Mouse (Mus musculus): ENCODE measurements around the gene Slc13a5.

DNA sequence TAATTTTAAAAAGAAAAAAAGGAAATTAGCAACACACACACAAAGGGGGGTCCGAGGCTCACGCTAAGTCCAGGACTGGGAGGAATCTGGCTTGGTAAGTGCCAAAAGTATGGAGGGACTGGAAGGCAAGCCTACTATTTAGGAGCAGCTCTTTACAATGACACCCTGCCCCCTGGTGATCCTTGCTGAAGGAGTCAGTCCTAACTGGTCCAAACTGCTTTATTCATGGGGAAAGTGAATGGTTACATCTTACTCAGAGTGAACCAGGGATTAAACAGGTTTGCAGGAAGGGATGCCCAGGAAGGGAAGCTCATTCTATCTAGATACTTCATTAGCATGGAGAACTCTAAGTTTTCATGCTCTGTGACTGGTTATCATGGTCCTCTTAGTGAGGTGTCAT is 20.1 kb upstream of the Slc13a5 start:
- TF ChIP-seq CTCF (IDR thresholded peaks at IDR 0.05; ENCODE audit: control insufficient read depth, insufficient read depth, insufficient read length), result no peak
- no peak for TF ChIP-seq FOSL1 (IDR thresholded peaks at IDR 0.05; ENCODE audit: insufficient read depth, low read length, poor library complexity, severe bottlenecking)

Measured in C2C12 (cell line).